22 mouse cellular contexts compared by ENCODE assay signal in the genomic region with DNA sequence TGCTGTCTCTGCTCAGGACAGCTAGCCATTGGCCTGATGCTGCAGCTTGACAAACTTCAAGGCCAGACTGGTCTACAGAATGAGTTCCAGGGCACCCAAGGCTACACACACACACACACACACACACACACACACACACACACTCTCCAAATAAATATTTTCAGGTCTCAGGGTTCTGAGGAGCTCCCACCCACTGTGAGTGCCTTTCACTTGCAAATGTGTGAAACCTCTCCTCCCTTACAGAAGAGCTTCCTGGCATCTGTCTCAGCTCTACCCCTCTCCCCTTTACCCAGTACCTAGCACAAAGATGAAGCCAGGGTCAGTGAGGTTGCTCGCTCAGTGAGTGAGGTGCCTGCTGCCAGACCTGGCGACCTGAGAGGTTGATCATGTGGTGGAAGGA. TPM values are rescaled to one million over a fixed set of nuclear protein-coding genes. Genes with fewer than 3 reads are reported as not detected.
DNase-seq lines count a peak whose midpoint lies in the region; ATAC-seq and TF ChIP-seq lines count a peak whose summit lies in the region.
"Had no signal": no experiment of that assay in that cellular context is flagged by ENCODE, and none has a peak within 500 bp of the region (broad histone marks: within the 10 kb centered on the region; RNA-seq: fewer than 3 reads in every experiment).

No protein-coding gene starts in this region.

- no peaks in the 10 kb centered on the region for H3K4me1 ChIP-seq in heart, embryonic 10.5 days
- H3K4me1 ChIP-seq in ES-Bruce4 (ENCODE audit: control insufficient read depth, insufficient read depth, low read length): peaks cover 3% of the 10 kb centered on the region
- H3K4me1 ChIP-seq in ES-E14 (ENCODE audit: control insufficient read depth in 2 of 2, insufficient read depth in 2 of 2, low read length in 2 of 2, poor library complexity in 1 of 2): peaks cover 0 to 2% of the 10 kb centered on the region in 2 experiments; a peak in 2 of 4 replicates
- H3K4me1 ChIP-seq in liver, embryonic 12.5 days: no peaks in the 10 kb centered on the region
- H3K4me1 ChIP-seq: embryonic facial prominence, embryonic 13.5 days; embryonic facial prominence, embryonic 15.5 days had no signal

- no peak for TF ChIP-seq CTCF in ES-Bruce4 (IDR thresholded peaks at IDR 0.05; ENCODE audit: low read depth, low read length)

- 37% methylated on average over 2 of the region's 2 CpGs for WGBS in heart, embryonic 10.5 days
- 50% methylated on average over 2 of the region's 2 CpGs for WGBS in liver, embryonic 12.5 days (ENCODE audit: insufficient replicate concordance)

- H3K27ac ChIP-seq in heart, embryonic 10.5 days: no peak overlapping the region
- peak overlapping the region; percentile 98 for H3K27ac ChIP-seq in ES-Bruce4 (ENCODE audit: insufficient read depth, low read length)
- H3K27ac ChIP-seq in ES-E14 (ENCODE audit: insufficient read depth, low read depth, low read length, poor library complexity, severe bottlenecking): peak overlapping the region; percentile 98
- H3K27ac ChIP-seq in liver, embryonic 12.5 days: no peak overlapping the region
- H3K27ac ChIP-seq: embryonic facial prominence, embryonic 13.5 days; embryonic facial prominence, embryonic 15.5 days had no signal

- no peak for TF ChIP-seq POLR2A in ES-Bruce4 (IDR thresholded peaks at IDR 0.05; ENCODE audit: insufficient read depth, low read length)

- H3K36me3 ChIP-seq in heart, embryonic 10.5 days: no peaks in the 10 kb centered on the region
- H3K36me3 ChIP-seq in ES-Bruce4 (ENCODE audit: control insufficient read depth, insufficient read depth, low read length, poor library complexity, severe bottlenecking): no peaks in the 10 kb centered on the region
- H3K36me3 ChIP-seq in ES-E14 (ENCODE audit: control insufficient read depth, insufficient read depth, low read length, poor library complexity, severe bottlenecking): no peaks in the 10 kb centered on the region
- no peaks in the 10 kb centered on the region for H3K36me3 ChIP-seq in liver, embryonic 12.5 days
- H3K36me3 ChIP-seq: embryonic facial prominence, embryonic 13.5 days; embryonic facial prominence, embryonic 15.5 days had no signal

- TF ChIP-seq EP300 in ES-Bruce4 (IDR thresholded peaks at IDR 0.05; ENCODE audit: insufficient read depth, low read depth, low read length): peak; percentile 65; the same call in 1 of the 2 replicates

- ATAC-seq in liver, embryonic 12.5 days: no peak
- ATAC-seq: forebrain, embryonic 14.5 days; forebrain, embryonic 16.5 days had no signal

- H3K9ac ChIP-seq in ES-Bruce4 (ENCODE audit: low read depth, poor library complexity, severe bottlenecking) (0 out of 2 replicates have a peak overlapping the region, but pooled peaks have one; percentile 23), ES-E14 (ENCODE audit: insufficient read depth, low read depth, low read length, poor library complexity, severe bottlenecking) (no peak overlapping the region)
- no peak overlapping the region for H3K9ac ChIP-seq in liver, embryonic 12.5 days
- H3K9ac ChIP-seq: embryonic facial prominence, embryonic 13.5 days; embryonic facial prominence, embryonic 15.5 days had no signal

- DNase-seq in heart, adult 11 months: peak; percentile 54
- no peak for DNase-seq in heart, embryonic 10.5 days (ENCODE audit: low spot score)
- DNase-seq in ES-E14 (ENCODE audit: low read depth, low spot score) (no peak), ZHBTc4 (ENCODE audit: low read depth, low spot score) (peak; percentile 85)
- no peak for DNase-seq in adrenal gland, adult 18-20 months (ENCODE audit: low spot score in 2 of 2)
- no peak for DNase-seq in cerebellum, postnatal 10 days
- DNase-seq: adrenal gland, adult 8-10 months; adrenal gland, postnatal 14 days; adrenal gland, postnatal 36 days; cerebellum, adult 11-12 months; cerebellum, adult 2 months; cerebellum, adult 9-10 months; cerebellum, postnatal 14 days; cerebellum, postnatal 36 days; embryo, embryonic 11 days had no signal

- no peaks in the 10 kb centered on the region for H3K27me3 ChIP-seq in heart, embryonic 10.5 days (ENCODE audit: insufficient read depth, poor library complexity, severe bottlenecking)
- no peaks in the 10 kb centered on the region for H3K27me3 ChIP-seq in ES-Bruce4 (ENCODE audit: control insufficient read depth, insufficient read depth, low read length, poor library complexity, severe bottlenecking)
- no peaks in the 10 kb centered on the region for H3K27me3 ChIP-seq in liver, embryonic 12.5 days (replicated peaks)
- H3K27me3 ChIP-seq: embryonic facial prominence, embryonic 13.5 days; embryonic facial prominence, embryonic 15.5 days had no signal

- H3K4me2 ChIP-seq in liver, embryonic 12.5 days: no peak overlapping the region
- H3K4me2 ChIP-seq: embryonic facial prominence, embryonic 13.5 days; embryonic facial prominence, embryonic 15.5 days had no signal

- 0 out of 2 replicates have a peak, but pooled peaks cover 5% of the 10 kb centered on the region for H3K9me3 ChIP-seq in heart, embryonic 10.5 days
- H3K9me3 ChIP-seq in ES-Bruce4 (replicated peaks; ENCODE audit: control insufficient read depth, insufficient read depth, low read length, poor library complexity, severe bottlenecking): 0 out of 2 replicates have a peak, but pooled peaks cover 3% of the 10 kb centered on the region
- H3K9me3 ChIP-seq in ES-E14 (ENCODE audit: control insufficient read depth, insufficient read depth, low read depth, low read length): no peaks in the 10 kb centered on the region
- H3K9me3 ChIP-seq in liver, embryonic 12.5 days (replicated peaks): no peaks in the 10 kb centered on the region; the same call in 1 of the 2 replicates
- H3K9me3 ChIP-seq: embryonic facial prominence, embryonic 13.5 days; embryonic facial prominence, embryonic 15.5 days had no signal

- H3K4me3 ChIP-seq in heart, embryonic 10.5 days: no peak overlapping the region
- H3K4me3 ChIP-seq in ES-Bruce4 (ENCODE audit: low read depth, low read length) (peak overlapping the region; percentile 13; the same call in 1 of the 2 replicates), ES-E14 (ENCODE audit: insufficient read depth in 1 of 2, low read depth in 1 of 2, low read length in 2 of 2, poor library complexity in 1 of 2, severe bottlenecking in 1 of 2) (peak overlapping the region in 1 of 2 experiments; percentile 50; a peak in 1 of 4 replicates)
- H3K4me3 ChIP-seq in liver, embryonic 12.5 days: no peak overlapping the region
- H3K4me3 ChIP-seq: embryonic facial prominence, embryonic 13.5 days; embryonic facial prominence, embryonic 15.5 days; erythroblast, embryonic 14.5 days had no signal

- in situ Hi-C loops in ES-E14 (cut with MboI; ENCODE audit: low sequenced_read_pairs in 2 of 2, unreplicated experiment in 2 of 2): no loop called here

TF ChIP-seq in ES-E14, 5 proteins besides CTCF, POLR2A, EP300 and RAD21:
- TF ChIP-seq ZNF384 (IDR thresholded peaks at IDR 0.05; ENCODE audit: low read depth, low read length): peak; percentile 51; the same call in 1 of the 2 replicates
- no peak for TF ChIP-seq ZC3H11A (IDR thresholded peaks at IDR 0.05; ENCODE audit: borderline replicate concordance, low read depth, low read length)
- TF ChIP-seq HCFC1 (IDR thresholded peaks at IDR 0.05; ENCODE audit: borderline replicate concordance, insufficient read depth, low read length): peak; percentile 33; the same call in 1 of the 2 replicates

RNA-seq across cellular contexts. Expression of a gene that starts 22.9 kb away (rescaled TPM):
- polyA plus RNA-seq in heart, embryonic 10.5 days (2016; fragmentation: Nextera tagmentation; extraction: Ambion mirVana): 37.6 and 45.2 TPM in 2 replicates
- 54.0 and 58.7 TPM in 2 replicates for polyA plus RNA-seq in ES-Bruce4 (2011; ENCODE audit: insufficient read depth, insufficient read length, low read depth, missing spikeins)
- total RNA-seq in ES-E14 (2012; rRNA removed): 64.8 and 68.2 TPM in 2 replicates
- total RNA-seq in adrenal gland, adult 18-20 months (2021): 10 to 100 TPM; 63.7 to 98.8 TPM
- 29.0 and 32.8 TPM in 2 replicates for polyA plus RNA-seq in liver, embryonic 12.5 days (2016; fragmentation: Nextera tagmentation; extraction: Ambion mirVana)

RNA-seq across cellular contexts. Expression of a gene that starts 22.9 kb away (rescaled TPM):
- polyA plus RNA-seq in heart, embryonic 10.5 days (2016; fragmentation: Nextera tagmentation; extraction: Ambion mirVana): 99.5 and 111 TPM in 2 replicates
- polyA plus RNA-seq in ES-Bruce4 (2011; ENCODE audit: insufficient read depth, insufficient read length, low read depth, missing spikeins): 117 and 144 TPM in 2 replicates
- total RNA-seq in ES-E14 (2012; rRNA removed): 189 and 226 TPM in 2 replicates
- total RNA-seq in adrenal gland, adult 18-20 months (2021): 100 to 1,000 TPM in 1 of 2 experiments, 10 to 100 TPM in 1; 93.5 to 102 TPM
- 113 and 123 TPM in 2 replicates for polyA plus RNA-seq in liver, embryonic 12.5 days (2016; fragmentation: Nextera tagmentation; extraction: Ambion mirVana)

RNA-seq across cellular contexts. Expression of a gene that starts 29.2 kb away (rescaled TPM):
- 59.4 and 78.6 TPM in 2 replicates for polyA plus RNA-seq in heart, embryonic 10.5 days (2016; fragmentation: Nextera tagmentation; extraction: Ambion mirVana)
- 33.4 and 42.5 TPM in 2 replicates for polyA plus RNA-seq in ES-Bruce4 (2011; ENCODE audit: insufficient read depth, insufficient read length, low read depth, missing spikeins)
- total RNA-seq in ES-E14 (2012; rRNA removed): 12.5 and 12.9 TPM in 2 replicates
- 10 to 100 TPM; 43.9 to 44.5 TPM for total RNA-seq in adrenal gland, adult 18-20 months (2021)
- 15.0 and 16.8 TPM in 2 replicates for polyA plus RNA-seq in liver, embryonic 12.5 days (2016; fragmentation: Nextera tagmentation; extraction: Ambion mirVana)

RNA-seq across cellular contexts. Expression of a gene that starts 30.5 kb away (rescaled TPM):
- polyA plus RNA-seq in heart, embryonic 10.5 days (2016; fragmentation: Nextera tagmentation; extraction: Ambion mirVana): 81.6 and 81.8 TPM in 2 replicates
- 174 and 213 TPM in 2 replicates for polyA plus RNA-seq in ES-Bruce4 (2011; ENCODE audit: insufficient read depth, insufficient read length, low read depth, missing spikeins)
- total RNA-seq in ES-E14 (2012; rRNA removed): 115 and 117 TPM in 2 replicates
- total RNA-seq in adrenal gland, adult 18-20 months (2021): 10 to 100 TPM; 80.0 to 95.8 TPM
- polyA plus RNA-seq in liver, embryonic 12.5 days (2016; fragmentation: Nextera tagmentation; extraction: Ambion mirVana): 90.2 and 90.5 TPM in 2 replicates

RNA-seq across cellular contexts. Expression of a gene that starts 40.5 kb away (rescaled TPM):
- 47.2 and 49.8 TPM in 2 replicates for polyA plus RNA-seq in heart, embryonic 10.5 days (2016; fragmentation: Nextera tagmentation; extraction: Ambion mirVana)
- polyA plus RNA-seq in ES-Bruce4 (2011; ENCODE audit: insufficient read depth, insufficient read length, low read depth, missing spikeins): 34.5 and 37.0 TPM in 2 replicates
- total RNA-seq in ES-E14 (2012; rRNA removed): 51.6 and 64.1 TPM in 2 replicates
- total RNA-seq in adrenal gland, adult 18-20 months (2021): 10 to 100 TPM; 47.9 to 55.9 TPM
- 23.7 and 25.1 TPM in 2 replicates for polyA plus RNA-seq in liver, embryonic 12.5 days (2016; fragmentation: Nextera tagmentation; extraction: Ambion mirVana)

Comparison
In these comparisons a context has a peak if more than half of its experiments do, and no peak if none do; other contexts are left out.
1. DNase-seq: peak in heart, adult 11 months (single experiment) and ZHBTc4 (single experiment); none in heart, embryonic 10.5 days (single experiment), ES-E14 (single experiment), adrenal gland, adult 18-20 months (0 of 2) and cerebellum, postnatal 10 days (0 of 2).
2. H3K27ac ChIP-seq: peak in ES-Bruce4 (single experiment) and ES-E14 (single experiment); none in heart, embryonic 10.5 days (single experiment) and liver, embryonic 12.5 days (single experiment).